Mouse (Mus musculus) heart, postnatal 0 days (tissue): ENCODE measurements around the gene Tufm.

ENCODE experiments used
- CTCF ChIP-seq: IDR thresholded peaks from 2 replicates; pipeline ENCODE4 v1.5.1; 2016; ENCODE audit warnings: antibody characterized with exemption, control low read depth, low read depth
- EP300 ChIP-seq: IDR thresholded peaks from 2 replicates; pipeline ENCODE4 v1.6.1; 2016; ENCODE audit warnings: antibody characterized with exemption, low read depth

DNA sequence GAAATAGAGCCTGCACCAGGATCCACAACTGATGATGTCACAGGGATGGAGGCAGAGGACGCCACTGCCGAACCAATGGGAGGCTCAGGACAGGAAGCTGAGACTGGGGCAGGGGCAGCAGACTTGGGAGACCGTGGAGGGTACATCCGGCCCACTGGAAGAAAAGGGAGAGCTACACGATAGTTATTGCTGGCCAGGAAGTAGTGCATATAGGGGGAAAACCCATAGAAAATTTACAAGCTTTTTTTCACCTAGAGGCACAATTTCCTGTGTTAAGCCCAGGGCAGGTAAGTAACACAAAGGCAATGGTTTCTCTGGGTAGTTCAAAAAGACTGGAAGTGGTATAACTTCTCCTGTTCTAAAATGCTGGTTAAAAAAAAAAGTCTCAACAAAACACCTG, 9.3 kb downstream of the Tufm start:
- TF ChIP-seq CTCF (no peak), EP300 (no peak)
